Mouse (Mus musculus) cerebellum, postnatal 36 days (tissue): ENCODE measurements around the gene Eif2ak4.

Source experiments
- DNase-seq, 2 experiments: peaks; one replicate each; pipeline ENCODE4 v3.0.0; 2021 to 2022; ENCODE audit warnings: mixed read lengths in 2 of 2

The Eif2ak4 gene

GRCm38 (mm10) chr2:118466601-118467000 is 78.2 kb downstream of the Eif2ak4 start:
- DNase-seq: no peak

GRCm38 (mm10) chr2:118468354-118468753 is 79.9 kb downstream of the Eif2ak4 start:
- no peak for DNase-seq

GRCm38 (mm10) chr2:118478833-118479549 is 90.6 kb downstream of the Eif2ak4 start:
- peak in 1 of 2 experiments; percentile 9 for DNase-seq

GRCm38 (mm10) chr2:118479550-118479909 is 91.1 kb downstream of the Eif2ak4 start, which contains the start of gene Srp14:
Gene Srp14 (minus strand): TSS chr2:118479711.
- peak; percentile 90 to 94 for DNase-seq

DNA sequence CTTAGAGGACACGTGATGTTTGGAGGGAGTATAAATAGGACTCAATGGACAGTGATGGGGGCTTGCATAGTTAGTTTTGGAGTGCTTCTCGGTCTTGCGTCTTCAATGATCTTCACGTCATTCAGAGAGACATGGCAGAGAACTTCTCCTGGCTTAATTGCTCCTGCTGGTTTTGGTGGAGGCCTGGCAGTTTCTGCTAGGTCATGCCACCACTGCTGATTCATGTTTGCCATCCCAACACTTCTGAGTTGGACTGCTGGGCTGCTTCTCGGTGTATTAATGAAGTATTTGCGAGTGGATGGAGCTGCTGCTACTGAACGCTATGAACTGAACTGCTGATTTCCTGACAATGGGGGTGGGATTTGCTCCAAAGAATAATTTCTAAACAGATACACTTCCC is 92.5 kb downstream of the Eif2ak4 start:
- DNase-seq: no peak

DNA sequence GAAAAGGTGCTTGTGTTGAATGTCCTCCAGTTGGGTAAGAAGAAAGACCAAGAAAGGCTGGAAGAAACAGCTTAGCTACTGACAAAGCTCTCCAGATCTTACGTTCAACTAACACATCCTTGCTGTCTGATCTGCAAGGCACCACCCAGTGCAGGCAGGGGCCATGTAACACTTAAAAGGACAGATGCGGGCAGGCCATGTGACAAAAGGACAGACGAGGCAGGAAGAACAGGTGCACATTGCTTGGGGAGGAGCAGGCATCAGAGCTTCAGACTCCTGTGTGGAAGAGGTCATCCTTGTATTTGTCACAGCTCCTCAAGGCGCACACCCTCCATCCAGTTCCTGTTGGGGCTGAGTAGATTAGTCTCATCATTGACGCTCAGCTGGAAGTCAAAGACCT is 94.6 kb downstream of the Eif2ak4 start:
- no peak for DNase-seq

DNA sequence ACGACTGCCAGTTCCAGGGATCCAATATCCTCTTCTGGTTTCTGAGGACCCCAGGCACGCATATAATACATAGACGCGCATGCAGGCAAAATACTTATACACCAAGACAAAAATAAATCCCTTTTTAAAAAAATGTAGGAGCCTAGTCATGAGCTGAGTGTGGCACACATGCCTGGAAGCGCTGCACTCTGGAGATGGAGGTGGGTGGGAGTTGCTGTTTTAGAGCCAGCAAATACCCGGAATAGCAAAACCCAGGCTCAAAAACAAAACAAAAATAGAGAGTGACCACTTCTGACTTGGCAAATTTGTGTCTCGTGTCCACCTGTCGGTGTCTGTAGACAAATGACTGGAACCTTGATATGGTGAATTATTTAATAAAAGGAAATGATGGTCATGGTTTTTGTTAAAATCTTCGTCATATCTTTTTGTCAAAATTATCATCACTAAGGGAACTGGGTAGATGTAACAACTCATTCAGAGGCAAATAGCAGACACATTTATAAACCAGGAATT is 96.0 kb downstream of the Eif2ak4 start:
- no peak for DNase-seq

DNA sequence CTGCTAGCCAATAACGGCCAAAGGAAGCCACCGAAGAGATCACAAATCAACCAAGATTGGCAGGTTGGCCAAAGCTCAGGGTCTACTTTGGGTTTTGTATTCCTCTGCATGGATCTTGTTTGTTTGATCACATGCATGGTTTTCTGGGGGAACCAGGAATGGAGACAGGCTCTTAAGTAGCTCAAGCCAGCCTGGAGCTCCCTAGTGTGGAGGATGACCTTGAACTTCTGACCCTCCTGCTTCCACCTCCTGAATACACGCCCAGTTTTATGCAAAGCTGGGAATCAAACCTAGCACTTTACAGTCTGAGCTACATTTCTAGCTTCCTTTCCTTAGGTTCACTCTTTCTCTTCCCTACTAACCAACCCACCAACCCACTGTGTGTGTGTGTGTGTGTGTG is 97.0 kb downstream of the Eif2ak4 start:
- DNase-seq: no peak

- peak; percentile 83 to 85 for DNase-seq
Observed at GRCm38 (mm10) chr2:118486933-118487332, 98.5 kb downstream of the Eif2ak4 start.

GRCm38 (mm10) chr2:118487806-118488205 is 99.4 kb downstream of the Eif2ak4 start:
- peak; percentile 15 to 19 for DNase-seq

DNA sequence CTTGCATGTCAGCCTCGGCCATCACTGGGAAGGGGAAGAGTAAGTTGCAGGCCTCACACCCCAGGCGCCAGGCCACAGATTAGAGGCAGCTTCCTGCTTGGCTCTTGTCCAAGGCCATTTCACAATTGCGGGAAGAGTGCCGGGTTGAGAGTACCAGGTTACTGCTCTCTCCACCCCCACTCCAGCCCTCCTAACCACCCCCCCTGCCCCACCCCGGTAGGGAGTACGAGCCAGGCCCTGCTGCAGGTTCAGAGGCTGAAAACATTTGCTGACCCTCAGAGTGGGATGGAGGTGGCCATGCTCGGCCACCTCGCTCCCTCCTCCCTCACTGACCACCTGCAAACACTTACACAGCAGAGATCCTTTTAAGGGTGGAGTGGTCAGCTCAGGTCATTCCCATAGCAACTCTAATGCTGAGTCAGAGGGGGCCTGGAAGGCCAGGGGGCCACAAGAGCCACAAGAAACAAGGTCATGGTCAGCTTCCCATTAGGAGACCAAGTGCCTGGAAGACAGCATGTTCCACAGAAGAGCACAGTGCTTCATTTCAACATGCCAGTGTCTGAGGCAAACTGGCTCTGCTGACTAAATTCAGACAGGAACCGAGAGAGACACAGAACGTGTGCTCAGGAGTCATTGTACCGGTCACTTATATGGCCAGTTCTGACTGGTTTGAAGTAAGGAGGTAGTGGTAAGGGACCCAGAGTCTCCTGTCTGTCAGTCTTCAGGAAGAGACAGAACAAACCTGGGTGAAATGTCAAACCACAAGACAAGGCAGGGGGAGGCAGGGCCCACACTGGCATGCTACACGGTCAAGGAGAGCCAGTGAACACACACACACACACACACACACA is 102.0 kb downstream of the Eif2ak4 start:
- peak in 1 of 2 experiments; percentile 17 for DNase-seq

GRCm38 (mm10) chr2:118491281-118491731 is 102.9 kb downstream of the Eif2ak4 start:
- no peak for DNase-seq

DNA sequence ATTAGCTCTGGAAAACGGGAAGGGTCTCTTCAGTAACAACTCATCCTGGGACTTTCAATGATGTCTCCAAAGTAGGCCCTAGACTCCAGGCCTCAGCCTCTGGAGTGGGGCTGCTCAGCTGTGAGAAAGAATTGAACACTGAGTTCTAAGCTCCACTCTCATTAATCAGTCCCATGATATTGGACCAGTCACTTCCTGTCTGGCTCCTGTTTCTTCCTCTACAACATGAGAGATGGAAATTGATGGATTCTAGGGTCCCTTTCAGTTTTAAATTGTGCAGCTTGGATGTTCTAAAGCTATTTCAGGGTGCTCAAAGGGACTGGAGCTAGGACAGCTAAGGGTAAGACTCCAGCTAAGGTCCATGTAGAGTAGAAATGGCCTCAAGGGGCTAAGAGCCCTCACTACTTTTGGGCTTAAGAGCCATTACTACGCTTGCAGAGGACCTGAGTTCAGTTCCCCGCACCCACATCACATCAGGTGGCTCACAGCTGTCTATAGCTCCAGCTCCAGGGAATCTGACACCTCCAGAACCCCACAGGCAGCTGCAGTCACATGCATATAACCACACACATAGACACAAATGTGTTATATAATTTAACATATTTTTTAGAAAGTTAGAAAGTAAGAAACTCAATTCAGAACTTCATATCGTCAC is 103.5 kb downstream of the Eif2ak4 start:
- DNase-seq: no peak

GRCm38 (mm10) chr2:118495024-118495423 is 106.6 kb downstream of the Eif2ak4 start:
- no peak for DNase-seq

- DNase-seq: no peak
Observed at GRCm38 (mm10) chr2:118497890-118498289, 109.5 kb downstream of the Eif2ak4 start.

GRCm38 (mm10) chr2:118498476-118498875 is 110.1 kb downstream of the Eif2ak4 start:
- no peak for DNase-seq

DNA sequence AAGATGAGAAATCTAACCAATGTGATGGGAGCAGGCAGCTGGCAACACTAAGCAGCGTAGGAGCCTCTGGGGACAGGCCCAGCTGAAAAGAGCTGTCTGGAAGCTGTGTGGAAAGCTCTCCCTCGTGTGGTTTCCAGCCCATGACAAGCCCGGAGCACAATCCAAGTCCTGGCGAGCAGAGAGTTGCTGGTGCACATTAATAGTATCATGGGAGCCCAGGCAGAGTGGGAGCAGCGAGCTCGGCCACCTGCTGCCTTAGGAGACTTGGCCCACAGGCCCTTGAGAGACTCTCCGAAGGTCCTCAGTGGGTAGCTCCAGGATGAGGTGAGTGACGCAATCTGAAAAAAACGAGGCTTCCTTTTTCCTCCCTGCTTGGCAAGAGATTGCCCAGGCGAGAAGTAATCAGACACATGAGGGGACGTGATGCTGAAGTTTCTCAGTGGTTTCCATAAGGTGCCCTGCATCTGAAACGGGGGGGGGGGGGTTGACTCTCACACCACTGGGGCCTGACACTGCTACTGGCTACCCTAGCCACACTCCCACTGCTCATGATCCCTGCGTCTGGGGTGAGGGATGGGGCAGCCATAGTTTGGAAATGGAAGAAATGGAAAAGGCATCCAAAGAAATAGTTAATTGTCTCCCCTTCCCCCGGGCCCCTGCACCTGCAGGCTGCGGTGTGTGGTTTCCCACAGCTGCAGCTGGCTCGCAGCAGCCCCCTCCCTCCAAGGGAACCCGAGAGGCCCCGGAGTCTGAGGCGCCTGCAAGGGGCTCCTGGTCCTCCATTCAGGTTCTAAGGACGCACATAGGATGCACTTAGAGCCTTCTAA is 110.9 kb downstream of the Eif2ak4 start:
- DNase-seq: no peak

GRCm38 (mm10) chr2:118500191-118500590 is 111.8 kb downstream of the Eif2ak4 start:
- DNase-seq: no peak

DNA sequence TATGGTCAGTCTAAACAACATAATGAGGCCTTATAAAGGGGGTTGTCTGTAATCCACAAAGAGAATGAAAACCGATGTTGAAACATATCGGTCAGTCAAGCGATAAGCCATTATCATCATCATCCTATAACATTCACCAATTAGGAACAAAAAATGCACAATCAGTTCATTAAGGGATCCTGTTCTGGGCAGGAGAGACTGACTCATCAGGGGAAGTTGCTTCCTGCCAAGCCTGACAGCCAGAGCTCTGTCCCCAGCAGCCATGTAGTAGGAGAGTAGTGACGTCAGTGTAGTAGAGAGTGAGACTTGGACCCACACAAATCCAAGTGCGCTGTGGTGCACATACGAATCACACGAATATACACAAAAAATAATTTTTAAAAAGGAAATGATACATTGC is 118.7 kb downstream of the Eif2ak4 start:
- DNase-seq: no peak

DNA sequence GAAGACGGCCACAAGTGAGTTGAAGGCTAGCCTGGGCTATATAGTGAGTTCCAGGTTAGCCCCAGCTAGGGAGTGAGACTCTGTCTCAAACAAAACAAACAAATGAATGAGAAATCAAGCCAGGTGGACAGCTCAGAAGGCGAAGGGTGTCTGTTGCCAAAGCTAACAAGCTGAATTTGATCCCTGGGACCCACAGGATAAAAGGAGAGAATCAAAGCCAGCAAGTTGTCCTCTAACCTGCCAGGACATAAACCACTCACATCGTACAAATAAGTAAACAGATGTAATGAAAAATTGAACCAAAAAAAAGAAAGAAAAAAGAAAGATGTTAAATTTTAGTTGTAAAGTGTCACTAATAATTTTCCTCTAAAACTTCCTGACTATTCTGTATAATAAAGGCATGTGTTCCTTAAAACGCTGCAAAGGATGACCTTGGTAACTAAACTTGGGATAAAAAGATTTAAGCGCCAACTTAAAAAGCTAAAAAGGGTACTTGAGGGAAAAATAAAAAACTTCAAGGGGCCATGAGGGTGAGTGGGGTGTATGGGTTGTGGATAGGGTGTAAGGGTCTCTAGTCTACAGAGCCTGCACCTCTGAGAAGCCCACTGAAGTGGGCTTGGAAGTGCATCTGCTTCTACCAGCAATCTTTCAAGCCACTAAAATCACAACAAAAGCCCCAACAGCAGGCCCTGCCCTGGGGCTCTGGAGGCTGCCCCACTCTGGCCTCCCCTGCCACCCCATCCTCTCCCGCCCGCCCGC is 121.4 kb downstream of the Eif2ak4 start:
- no peak for DNase-seq
